20 mouse cellular contexts compared by ENCODE assay signal in the genomic region with DNA sequence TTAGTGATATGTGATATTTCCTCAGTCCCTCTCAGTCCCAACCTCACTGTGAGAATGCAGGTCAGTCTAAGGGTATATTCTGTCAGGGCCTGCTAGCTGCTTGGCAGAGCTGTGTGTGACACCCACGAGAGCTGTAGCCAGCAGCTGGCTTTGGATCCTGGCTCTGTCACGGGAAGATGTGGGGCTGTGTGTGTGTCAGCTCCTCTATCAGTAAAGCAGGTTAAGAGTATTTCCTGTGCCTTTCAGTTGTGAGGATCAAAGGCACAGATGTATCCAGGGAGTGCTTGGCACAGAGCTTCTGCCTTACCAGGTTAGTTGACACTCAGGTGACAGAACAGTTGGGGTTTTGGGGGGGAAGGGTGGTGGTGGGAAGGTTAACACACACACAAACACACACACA. TPM values are rescaled to one million over a fixed set of nuclear protein-coding genes. Genes with fewer than 3 reads are reported as not detected.
DNase-seq lines count a peak whose midpoint lies in the region; ATAC-seq lines count a peak whose summit lies in the region.
"Had no signal": no experiment of that assay in that cellular context is flagged by ENCODE, and none has a peak within 500 bp of the region (broad histone marks: within the 10 kb centered on the region; RNA-seq: fewer than 3 reads in every experiment).

No protein-coding gene starts in this region.

- H3K4me2 ChIP-seq in heart, embryonic 11.5 days: no peak overlapping the region
- H3K4me2 ChIP-seq: hindbrain, embryonic 12.5 days; kidney, embryonic 15.5 days; limb, embryonic 15.5 days; lung, embryonic 14.5 days had no signal

- no peaks in the 10 kb centered on the region for H3K27me3 ChIP-seq in heart, embryonic 11.5 days (ENCODE audit: control insufficient read depth, insufficient read depth, low read length)
- H3K27me3 ChIP-seq in limb, embryonic 10.5 days (ENCODE audit: low read depth, poor library complexity, severe bottlenecking): peaks cover 7% of the 10 kb centered on the region; the same call in 1 of the 2 replicates
- H3K27me3 ChIP-seq: hindbrain, embryonic 12.5 days; kidney, embryonic 15.5 days had no signal

- no peaks in the 10 kb centered on the region for H3K36me3 ChIP-seq in heart, embryonic 11.5 days (ENCODE audit: control insufficient read depth, insufficient read depth, low read length)
- H3K36me3 ChIP-seq in limb, embryonic 10.5 days: no peaks in the 10 kb centered on the region
- H3K36me3 ChIP-seq: embryonic facial prominence, embryonic 10.5 days; hindbrain, embryonic 12.5 days; kidney, embryonic 15.5 days; limb, embryonic 15.5 days had no signal

- no peak for DNase-seq in heart, postnatal 4 days
- peak; percentile 35 for DNase-seq in CD4-positive, CD25-positive, alpha-beta regulatory T cell, adult 2 months (ENCODE audit: low read depth, low spot score)
- peak; percentile 22 for DNase-seq in naive thymus-derived CD4-positive, alpha-beta T cell, adult 2 months (ENCODE audit: low read depth)
- peak; percentile 40 to 70 for DNase-seq in thymus, postnatal 36 days
- no peak for DNase-seq in limb, embryonic 10.5 days (ENCODE audit: low spot score)
- no peak for DNase-seq in cerebellum, adult 8-10 months
- DNase-seq: adrenal gland, postnatal 10 days; cerebellum, adult 9-11 months; layer of hippocampus, adult 9-11 months; lung, embryonic 14.5 days; midbrain, embryonic 14.5 days had no signal

- no peak overlapping the region for H3K9ac ChIP-seq in heart, embryonic 11.5 days (ENCODE audit: low read depth, low read length)
- H3K9ac ChIP-seq: hindbrain, embryonic 12.5 days; kidney, embryonic 15.5 days; limb, embryonic 15.5 days; liver, embryonic 14.5 days; lung, embryonic 14.5 days had no signal

- H3K4me1 ChIP-seq in heart, embryonic 11.5 days (ENCODE audit: control insufficient read depth, insufficient read depth, low read length): peaks cover 14% of the 10 kb centered on the region
- H3K4me1 ChIP-seq in limb, embryonic 10.5 days: peaks cover 19% of the 10 kb centered on the region
- H3K4me1 ChIP-seq: megakaryocyte, embryonic 14.5 days had no signal

- 0 out of 2 replicates have a peak, but pooled peaks have one; percentile 4 for ATAC-seq in heart, embryonic 11.5 days (replicated peaks; ENCODE audit: insufficient number of reproducible peaks, low FRiP score, low TSS enrichment)
- ATAC-seq: activated CD4-positive, CD25-positive, alpha-beta regulatory T cell, adult 4 months; forebrain, embryonic 16.5 days had no signal

- WGBS in heart, embryonic 11.5 days (ENCODE audit: insufficient replicate concordance): 24% methylated on average over 2 of the region's 2 CpGs
- WGBS in limb, embryonic 10.5 days: 59% methylated on average over 2 of the region's 2 CpGs

- H3K4me3 ChIP-seq in heart, embryonic 11.5 days (ENCODE audit: low read depth, low read length): no peak overlapping the region
- H3K4me3 ChIP-seq in limb, embryonic 10.5 days: no peak overlapping the region
- H3K4me3 ChIP-seq: embryonic facial prominence, embryonic 10.5 days; hindbrain, embryonic 12.5 days; kidney, embryonic 15.5 days; limb, embryonic 15.5 days; megakaryocyte, embryonic 14.5 days had no signal

- no peak overlapping the region for H3K27ac ChIP-seq in heart, embryonic 11.5 days (ENCODE audit: low read depth, low read length)
- no peak overlapping the region for H3K27ac ChIP-seq in limb, embryonic 10.5 days
- H3K27ac ChIP-seq: embryonic facial prominence, embryonic 10.5 days; hindbrain, embryonic 12.5 days; limb, embryonic 15.5 days; liver, embryonic 14.5 days had no signal

- no peaks in the 10 kb centered on the region for H3K9me3 ChIP-seq in heart, embryonic 11.5 days (replicated peaks; ENCODE audit: control insufficient read depth, low read length)
- H3K9me3 ChIP-seq in limb, embryonic 10.5 days (replicated peaks): no peaks in the 10 kb centered on the region
- H3K9me3 ChIP-seq: embryonic facial prominence, embryonic 10.5 days; hindbrain, embryonic 12.5 days; kidney, embryonic 15.5 days; limb, embryonic 15.5 days had no signal

RNA-seq across cellular contexts. Expression of a gene that starts 10.3 kb away (rescaled TPM):
- polyA plus RNA-seq in heart, embryonic 11.5 days (2014; fragmentation: Nextera tagmentation; extraction: Ambion mirVana): 1.0 and 1.7 TPM in 2 replicates
- 1 to 10 TPM; 3.1 to 4.6 TPM for total RNA-seq in heart, postnatal 4 days (2021)
- 3.1 and 6.0 TPM in 2 replicates for polyA plus RNA-seq in limb, embryonic 10.5 days (2016; fragmentation: Nextera tagmentation; extraction: Ambion mirVana)

RNA-seq across cellular contexts. Expression of a gene that starts 19.4 kb away (rescaled TPM):
- polyA plus RNA-seq in heart, embryonic 11.5 days (2014; fragmentation: Nextera tagmentation; extraction: Ambion mirVana): 9.3 and 9.7 TPM in 2 replicates
- 10 to 100 TPM; 20.5 to 21.1 TPM for total RNA-seq in heart, postnatal 4 days (2021)
- polyA plus RNA-seq in limb, embryonic 10.5 days (2016; fragmentation: Nextera tagmentation; extraction: Ambion mirVana): 4.0 and 8.2 TPM in 2 replicates

Comparison
In these comparisons a context has a peak if more than half of its experiments do, and no peak if none do; other contexts are left out.
1. DNase-seq: peak in CD4-positive, CD25-positive, alpha-beta regulatory T cell, adult 2 months (single experiment), naive thymus-derived CD4-positive, alpha-beta T cell, adult 2 months (single experiment) and thymus, postnatal 36 days (2 of 2); none in heart, postnatal 4 days (single experiment), limb, embryonic 10.5 days (single experiment) and cerebellum, adult 8-10 months (single experiment).